Mouse (Mus musculus) CH12.LX (cell line): ENCODE results near the gene Prg2. TPM values are rescaled to one million over a fixed set of nuclear protein-coding genes. Genes with fewer than 3 reads are reported as not detected.

Experiments used
- DNase-seq: peaks from one replicate; pipeline ENCODE4 v3.0.0-alpha.2; 2013; ENCODE audit errors: extremely low read depth
- H3K27ac ChIP-seq: 2 replicates; pipeline ENCODE4 v1.5.1; 2012; ENCODE audit warnings: low read depth, mild to moderate bottlenecking, control low read depth, moderate library complexity; ENCODE audit not compliant: insufficient read depth
- H3K27me3 ChIP-seq: replicated peaks from 2 replicates; pipeline ENCODE3; 2012; ENCODE audit warnings: inconsistent platforms
- H3K36me3 ChIP-seq, 2 experiments: replicated peaks in 1 of 2; 2 replicates each; pipeline versions ENCODE3 to v1.6.1; 2012; ENCODE audit warnings: inconsistent platforms in 1 of 2, low read length in 1 of 2, mild to moderate bottlenecking in 1 of 2, mixed read lengths in 1 of 2, moderate library complexity in 1 of 2; ENCODE audit not compliant: control insufficient read depth in 1 of 2, insufficient read depth in 1 of 2
- H3K4me1 ChIP-seq, 2 experiments: 2 replicates each; pipeline ENCODE4 v1.6.1; 2012; ENCODE audit warnings: inconsistent platforms in 1 of 2, moderate library complexity in 1 of 2; ENCODE audit not compliant: insufficient read depth in 2 of 2, control insufficient read depth in 1 of 2
- H3K4me2 ChIP-seq: 2 replicates; pipeline ENCODE4 v1.6.1; 2012; ENCODE audit warnings: low read depth, mild to moderate bottlenecking, control low read depth; ENCODE audit not compliant: poor library complexity, insufficient read depth, severe bottlenecking
- H3K4me3 ChIP-seq, 3 experiments: fragments of 150-350 bp in 1 of 3; sonication (generic) in 1 of 3; replicated peaks in 1 of 3; 2 replicates each; pipeline versions ENCODE3 to v1.5.1; 2011 to 2012; ENCODE audit warnings: low read depth in 2 of 3, low read length in 2 of 3, mild to moderate bottlenecking in 2 of 3, moderate library complexity in 2 of 3, control low read depth in 1 of 3, improper control_type of control experiment in 1 of 3, inconsistent platforms in 1 of 3, mixed read lengths in 1 of 3; ENCODE audit not compliant: poor library complexity in 1 of 3
- H3K79me2 ChIP-seq: replicated peaks from 2 replicates; pipeline ENCODE4 v1.6.1; 2012; ENCODE audit warnings: mild to moderate bottlenecking, moderate library complexity; ENCODE audit not compliant: control insufficient read depth, poor library complexity, insufficient read depth, severe bottlenecking; ENCODE audit errors: extremely low read depth
- H3K9ac ChIP-seq: 2 replicates; pipeline ENCODE4 v1.6.1; 2012; ENCODE audit warnings: low read depth, mild to moderate bottlenecking, control low read depth, moderate library complexity; ENCODE audit not compliant: insufficient read depth
- H3K9me3 ChIP-seq: replicated peaks from 2 replicates; pipeline ENCODE3; 2012; ENCODE audit warnings: low read length, inconsistent platforms, mixed read lengths
- BHLHE40 ChIP-seq: IDR thresholded peaks from 2 replicates; pipeline ENCODE4 v1.6.1; 2011; ENCODE audit warnings: mild to moderate bottlenecking, low read depth, low read length, improper control_type of control experiment
- CHD1 ChIP-seq: IDR thresholded peaks from 2 replicates; pipeline ENCODE4 v1.6.1; 2012; ENCODE audit warnings: low read depth, low read length, improper control_type of control experiment, inconsistent platforms
- CHD2 ChIP-seq: IDR thresholded peaks from 2 replicates; pipeline ENCODE4 v1.6.1; 2011; ENCODE audit warnings: low read length, improper control_type of control experiment
- ELF1 ChIP-seq: IDR thresholded peaks from 2 replicates; pipeline ENCODE4 v1.6.1; 2014; ENCODE audit warnings: low read depth, mild to moderate bottlenecking, inconsistent platforms, low read length, improper control_type of control experiment
- EP300 ChIP-seq: IDR thresholded peaks from 2 replicates; pipeline ENCODE4 v1.6.1; 2011; ENCODE audit warnings: low read length, improper control_type of control experiment
- ETS1 ChIP-seq: conservative IDR thresholded peaks from 2 replicates; pipeline ENCODE4 v1.6.1; 2012; ENCODE audit warnings: low read depth, mild to moderate bottlenecking, inconsistent platforms, low read length, improper control_type of control experiment, moderate library complexity
- HCFC1 ChIP-seq: IDR thresholded peaks from 2 replicates; pipeline ENCODE4 v1.6.1; 2012; ENCODE audit warnings: low read depth, mild to moderate bottlenecking, inconsistent platforms, low read length, improper control_type of control experiment
- IRF4 ChIP-seq: IDR thresholded peaks from 2 replicates; pipeline ENCODE4 v1.6.1; 2014; ENCODE audit warnings: low read depth, mild to moderate bottlenecking, inconsistent platforms, low read length, improper control_type of control experiment
- JUN ChIP-seq: IDR thresholded peaks from 2 replicates; pipeline ENCODE4 v1.6.1; 2011; ENCODE audit warnings: low read depth, mild to moderate bottlenecking, low read length, improper control_type of control experiment, moderate library complexity; ENCODE audit not compliant: insufficient read depth
- JUND ChIP-seq: conservative IDR thresholded peaks from 2 replicates; pipeline ENCODE4 v1.6.1; 2011; ENCODE audit warnings: low read depth, low read length, improper control_type of control experiment
- MAFK ChIP-seq: IDR thresholded peaks from 2 replicates; pipeline ENCODE4 v1.6.1; 2011; ENCODE audit warnings: low read length, improper control_type of control experiment; ENCODE audit not compliant: insufficient replicate concordance
- MAX ChIP-seq: IDR thresholded peaks from 2 replicates; pipeline ENCODE4 v1.6.1; 2011; ENCODE audit warnings: low read length, improper control_type of control experiment
- MAZ ChIP-seq: IDR thresholded peaks from 2 replicates; pipeline ENCODE4 v1.6.1; 2012; ENCODE audit warnings: low read depth, mild to moderate bottlenecking, inconsistent platforms, low read length, improper control_type of control experiment, moderate library complexity
- MEF2A ChIP-seq: IDR thresholded peaks from 2 replicates; pipeline ENCODE4 v1.6.1; 2014; ENCODE audit warnings: low read depth, mild to moderate bottlenecking, inconsistent platforms, low read length, improper control_type of control experiment, borderline replicate concordance
- NELFE ChIP-seq: IDR thresholded peaks from 2 replicates; pipeline ENCODE4 v1.6.1; 2011; ENCODE audit warnings: low read depth, low read length, improper control_type of control experiment
- NRF1 ChIP-seq: IDR thresholded peaks from 2 replicates; pipeline ENCODE4 v1.6.1; 2014; ENCODE audit warnings: low read depth, mild to moderate bottlenecking, inconsistent platforms, low read length, improper control_type of control experiment, moderate library complexity
- PAX5 ChIP-seq: IDR thresholded peaks from 2 replicates; pipeline ENCODE4 v1.6.1; 2012; ENCODE audit warnings: low read length, inconsistent platforms, mixed read lengths
- POLR2AphosphoS2 ChIP-seq: IDR thresholded peaks from 2 replicates; pipeline ENCODE4 v1.6.1; 2011; ENCODE audit warnings: low read depth, low read length, improper control_type of control experiment
- RAD21 ChIP-seq: IDR thresholded peaks from 2 replicates; pipeline ENCODE4 v1.6.1; 2011; ENCODE audit warnings: low read depth, mild to moderate bottlenecking, low read length, improper control_type of control experiment, moderate library complexity
- SIN3A ChIP-seq: IDR thresholded peaks from 2 replicates; pipeline ENCODE4 v1.6.1; 2012; ENCODE audit warnings: low read length, improper control_type of control experiment, inconsistent platforms
- TBP ChIP-seq: conservative IDR thresholded peaks from 2 replicates; pipeline ENCODE4 v1.6.1; 2011; ENCODE audit warnings: low read depth, low read length, improper control_type of control experiment
- TCF12 ChIP-seq: IDR thresholded peaks from 2 replicates; pipeline ENCODE4 v1.6.1; 2014; ENCODE audit warnings: low read depth, mild to moderate bottlenecking, inconsistent platforms, low read length, improper control_type of control experiment
- USF1 ChIP-seq: IDR thresholded peaks from 2 replicates; pipeline ENCODE4 v1.6.1; 2014; ENCODE audit warnings: low read depth, mild to moderate bottlenecking, inconsistent platforms, low read length, improper control_type of control experiment
- USF2 ChIP-seq: conservative IDR thresholded peaks from 2 replicates; pipeline ENCODE4 v1.6.1; 2011; ENCODE audit warnings: low read depth, low read length, improper control_type of control experiment
- ZC3H11A ChIP-seq: IDR thresholded peaks from 2 replicates; pipeline ENCODE4 v1.6.1; 2012; ENCODE audit warnings: low read depth, mild to moderate bottlenecking, inconsistent platforms, low read length, improper control_type of control experiment
- ZKSCAN1 ChIP-seq: IDR thresholded peaks from 2 replicates; pipeline ENCODE4 v1.6.1; 2012; ENCODE audit warnings: low read depth, inconsistent platforms, low read length, improper control_type of control experiment, borderline replicate concordance
- ZNF384 ChIP-seq: IDR thresholded peaks from 2 replicates; pipeline ENCODE4 v1.6.1; 2012; ENCODE audit warnings: low read depth, low read length, improper control_type of control experiment, inconsistent platforms
- dilution Hi-C: fragments of 300-500 bp; cut with MboI; formaldehyde crosslinking; loops from 2 replicates; pipeline ENCODE4 v1.14.3; 2020; ENCODE audit warnings: low sequenced_read_pairs; ENCODE audit not compliant: extremely low pct_unique_long_range_greater_than_20kb, extremely low pct_ligation_motif_present
- in situ Hi-C: fragments of 300-500 bp; cut with MboI; formaldehyde crosslinking; loops from 3 replicates; pipeline ENCODE4 v1.14.3; 2019; ENCODE audit warnings: low sequenced_read_pairs, low pct_ligation_motif_present, low pct_unique_long_range_greater_than_20kb, mixed read lengths
- polyA plus RNA-seq: library from polyadenylated mRNA; unstranded; fragments of >175 nt; gene quantifications from 2 replicates; pipeline ENCODE4 v1.2.1, GENCODE M21; 2012; ENCODE audit warnings: low read depth; ENCODE audit not compliant: insufficient read length
- total RNA-seq, 2 experiments: library from RNA; depleted of rRNA; stranded (reverse); fragments of 300-350 nt in 1 of 2; fragments of >200 nt in 1 of 2; gene quantifications; 2 replicates each; pipeline ENCODE4 v1.2.3; 2012 to 2014

The Prg2 gene
- total and polyA plus RNA-seq, 3 experiments: 0.60 to 0.93 (median 0.81) TPM

DNA sequence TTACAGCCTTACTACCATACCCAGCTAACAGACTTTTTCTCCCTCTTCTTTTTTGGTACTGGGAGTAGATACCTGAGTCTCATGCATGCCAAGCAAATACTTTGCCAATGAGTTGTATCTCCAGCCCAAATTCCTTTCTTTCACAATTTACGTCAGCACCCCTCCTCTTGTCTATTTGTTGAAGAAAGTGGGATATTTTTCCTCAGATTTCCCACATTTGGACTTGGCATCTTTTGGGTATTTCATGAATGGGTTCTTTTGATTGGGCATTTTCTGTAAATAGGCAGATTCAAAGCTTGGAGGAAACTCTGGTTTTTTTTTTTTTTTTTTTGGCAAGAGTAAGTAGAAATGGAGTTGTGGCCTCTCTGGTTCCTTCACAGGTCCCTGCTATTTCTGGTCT lies 28.0 kb upstream of the Prg2 start:
- H3K4me3 ChIP-seq: no peak overlapping the region
- peak overlapping the region; percentile 71 for H3K27ac ChIP-seq
- in situ Hi-C loops (no loop called here), dilution Hi-C loops (no loop called here)
- H3K27me3 ChIP-seq: no peaks in the 10 kb centered on the region
- H3K9ac ChIP-seq: no peak overlapping the region
- TF ChIP-seq TBP: no peak
- peak; percentile 88 for TF ChIP-seq ZNF384
- no peak for DNase-seq
- H3K9me3 ChIP-seq: no peaks in the 10 kb centered on the region
- peaks cover 12 to 72% of the 10 kb centered on the region in 2 experiments for H3K4me1 ChIP-seq
- peaks cover 2% of the 10 kb centered on the region for H3K79me2 ChIP-seq
- peaks cover 81 to 95% of the 10 kb centered on the region in 2 experiments for H3K36me3 ChIP-seq
- H3K4me2 ChIP-seq: peak overlapping the region; percentile 33

DNA sequence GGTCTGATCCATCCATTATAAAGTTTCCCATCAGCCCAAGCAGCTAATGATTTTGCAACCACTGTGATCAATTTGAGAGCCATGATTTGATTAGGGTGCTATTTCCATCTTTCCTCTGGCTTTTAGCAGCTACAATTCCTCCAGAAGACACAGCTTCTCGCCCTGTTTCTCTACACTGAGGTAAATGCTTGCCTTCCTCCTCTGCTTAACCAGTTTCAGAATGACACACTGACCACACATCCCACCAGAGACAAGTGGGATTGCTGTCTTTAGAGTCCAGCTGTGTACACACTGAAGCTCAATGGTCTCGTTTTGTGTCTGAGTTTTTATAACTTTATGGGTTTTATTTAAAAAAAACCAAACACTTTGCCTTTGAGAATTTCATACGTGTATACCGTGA lies 27.6 kb upstream of the Prg2 start:
- Histone ChIP-seq H3K27me3 (no peaks in the 10 kb centered on the region), H3K79me2 (peaks cover 2% of the 10 kb centered on the region), H3K4me1 (peaks cover 12 to 73% of the 10 kb centered on the region in 2 experiments), H3K9me3 (no peaks in the 10 kb centered on the region), H3K4me3 (no peak overlapping the region), H3K27ac (peak overlapping the region; percentile 71), H3K4me2 (peak overlapping the region; percentile 33; the same call in 1 of the 2 replicates), H3K36me3 (peaks cover 81 to 95% of the 10 kb centered on the region in 2 experiments), H3K9ac (no peak overlapping the region)
- TF ChIP-seq MEF2A (peak; percentile 55), BHLHE40 (peak; percentile 47), POLR2AphosphoS2 (no peak), ZC3H11A (no peak), NRF1 (no peak), USF2 (no peak), CHD1 (no peak), RAD21 (no peak), ETS1 (peak; percentile 32; the same call in 1 of the 2 replicates), JUND (peak; percentile 81), JUN (peak; percentile 69), EP300 (peak; percentile 90), TBP (peak; percentile 17; the same call in 1 of the 2 replicates), ZKSCAN1 (no peak), SIN3A (0 out of 2 replicates have a peak, but pooled peaks have one; percentile 21), ZNF384 (peak; percentile 7; the same call in 1 of the 2 replicates), TCF12 (peak; percentile 74), HCFC1 (no peak), NELFE (no peak), USF1 (no peak), ELF1 (no peak), PAX5 (no peak), CHD2 (no peak), MAX (no peak), IRF4 (peak; percentile 92), MAFK (0 out of 2 replicates have a peak, but pooled peaks have one; percentile 23), MAZ (no peak)
- dilution Hi-C loops: no loop called here
- peak; percentile 72 for DNase-seq
- in situ Hi-C loops: no loop called here
